Mouse (Mus musculus): ENCODE measurements around the gene Ppp1r12c. TPM values are rescaled to one million over a fixed set of nuclear protein-coding genes. Genes with fewer than 3 reads are reported as not detected.
A peak's percentile ranks its signal among the peaks of the same experiment; 100 is the strongest.
"Not testable (repeated sequence)": the region's sequence is repeated elsewhere in the genome, so short reads cannot be mapped to it uniquely, and the experiment has no call there.

Gene Ppp1r12c
- polyA plus RNA-seq (2015; fragmentation: Nextera tagmentation; extraction: Ambion mirVana), result 50.3 and 51.3 TPM in 2 replicates

- under 1% methylated on average over 62 of the region's 62 CpGs for WGBS
- peak; percentile 95 for ATAC-seq (replicated peaks)
- H3K9ac ChIP-seq, result peak within 1 kb of the TSS; percentile 83
- no peaks in the 10 kb centered on the region for H3K27me3 ChIP-seq (replicated peaks)
- peak within 1 kb of the TSS; percentile 64 for H3K4me2 ChIP-seq
- no peaks in the 10 kb centered on the region for H3K36me3 ChIP-seq (replicated peaks)
- H3K4me3 ChIP-seq, result peak within 1 kb of the TSS; percentile 80
- H3K4me1 ChIP-seq, result peaks cover 44% of the 10 kb centered on the region
- H3K9me3 ChIP-seq, result no peaks in the 10 kb centered on the region
- H3K27ac ChIP-seq, result peak within 1 kb of the TSS; percentile 90
Observed at GRCm38 (mm10) chr7:4501558-4502397, at the start of gene Ppp1r12c. Gene Ppp1r12c, minus strand, starts transcription at chr7:4501680.

GRCm38 (mm10) chr7:4547221-4547641 is 45.8 kb upstream of the Ppp1r12c start, which contains the start of gene Syt5:
Gene Syt5, minus strand, starts transcription at chr7:4547541.
- H3K36me3 ChIP-seq (replicated peaks), result no peaks in the 10 kb centered on the region; the same call in 1 of the 2 replicates
- peak within 1 kb of the TSS; percentile 68 for H3K4me2 ChIP-seq
- 3% methylated on average over 33 of the region's 33 CpGs for WGBS
- ATAC-seq (replicated peaks), result peak; percentile 87
- peak within 1 kb of the TSS; percentile 78 for H3K9ac ChIP-seq
- no peaks in the 10 kb centered on the region for H3K27me3 ChIP-seq (replicated peaks)
- peak within 1 kb of the TSS; percentile 96 for H3K27ac ChIP-seq
- peak within 1 kb of the TSS; percentile 77 for H3K4me3 ChIP-seq
- H3K9me3 ChIP-seq, result no peaks in the 10 kb centered on the region
- peaks cover 18% of the 10 kb centered on the region for H3K4me1 ChIP-seq

- peak overlapping the region; percentile 78 for H3K9ac ChIP-seq
- H3K4me1 ChIP-seq, result peaks cover 18% of the 10 kb centered on the region
- H3K27ac ChIP-seq, result peak overlapping the region; percentile 96
- H3K27me3 ChIP-seq (replicated peaks), result no peaks in the 10 kb centered on the region
- peak overlapping the region; percentile 77 for H3K4me3 ChIP-seq
- H3K36me3 ChIP-seq (replicated peaks), result no peaks in the 10 kb centered on the region; the same call in 1 of the 2 replicates
- peak overlapping the region; percentile 68 for H3K4me2 ChIP-seq
- peak; percentile 92 for ATAC-seq (replicated peaks)
- WGBS, result under 1% methylated on average over 26 of the region's 26 CpGs
- no peaks in the 10 kb centered on the region for H3K9me3 ChIP-seq
Observed at GRCm38 (mm10) chr7:4546591-4547131, 45.2 kb upstream of the Ppp1r12c start.

GRCm38 (mm10) chr7:4546050-4546449 is 44.6 kb upstream of the Ppp1r12c start:
- 66% methylated on average over 15 of the region's 15 CpGs for WGBS
- Histone ChIP-seq H3K9ac (peak overlapping the region; percentile 78), H3K4me3 (peak overlapping the region; percentile 77), H3K27ac (peak overlapping the region; percentile 96), H3K36me3 (replicated peaks) (peaks cover 2% of the 10 kb centered on the region; the same call in 1 of the 2 replicates), H3K27me3 (replicated peaks) (no peaks in the 10 kb centered on the region), H3K4me2 (peak overlapping the region; percentile 68), H3K4me1 (peaks cover 18% of the 10 kb centered on the region), H3K9me3 (no peaks in the 10 kb centered on the region)
- peak; percentile 46 for ATAC-seq (replicated peaks)

- no peak overlapping the region for H3K4me2 ChIP-seq
- H3K27me3 ChIP-seq (replicated peaks), result no peaks in the 10 kb centered on the region
- ATAC-seq (replicated peaks), result no peak
- no peak overlapping the region for H3K4me3 ChIP-seq
- peaks cover 27% of the 10 kb centered on the region for H3K36me3 ChIP-seq (replicated peaks)
- no peaks in the 10 kb centered on the region for H3K9me3 ChIP-seq
- H3K9ac ChIP-seq, result no peak overlapping the region
- no peak overlapping the region for H3K27ac ChIP-seq
- WGBS, result 40% methylated on average over 17 of the region's 17 CpGs
- H3K4me1 ChIP-seq, result peaks cover 14% of the 10 kb centered on the region
Observed at GRCm38 (mm10) chr7:4542013-4542412, 40.5 kb upstream of the Ppp1r12c start.

GRCm38 (mm10) chr7:4541344-4541743 is 39.9 kb upstream of the Ppp1r12c start:
- no peak overlapping the region for H3K4me3 ChIP-seq
- no peak overlapping the region for H3K4me2 ChIP-seq
- no peak for ATAC-seq (replicated peaks)
- peaks cover 27% of the 10 kb centered on the region for H3K36me3 ChIP-seq (replicated peaks)
- H3K9ac ChIP-seq, result no peak overlapping the region
- H3K4me1 ChIP-seq, result peaks cover 13% of the 10 kb centered on the region
- no peaks in the 10 kb centered on the region for H3K27me3 ChIP-seq (replicated peaks)
- no peaks in the 10 kb centered on the region for H3K9me3 ChIP-seq
- H3K27ac ChIP-seq, result no peak overlapping the region
- WGBS, result 63% methylated on average over 5 of the region's 5 CpGs

GRCm38 (mm10) chr7:4539019-4539418 is 37.5 kb upstream of the Ppp1r12c start:
- H3K4me3 ChIP-seq, result no peak overlapping the region
- ATAC-seq (replicated peaks), result no peak; the same call in 1 of the 2 replicates
- no peak overlapping the region for H3K4me2 ChIP-seq
- H3K9ac ChIP-seq, result no peak overlapping the region
- no peak overlapping the region for H3K27ac ChIP-seq
- no peaks in the 10 kb centered on the region for H3K4me1 ChIP-seq
- H3K27me3 ChIP-seq (replicated peaks), result no peaks in the 10 kb centered on the region
- H3K9me3 ChIP-seq, result no peaks in the 10 kb centered on the region
- peaks cover 27% of the 10 kb centered on the region for H3K36me3 ChIP-seq (replicated peaks)
- 71% methylated on average over 2 of the region's 2 CpGs for WGBS

GRCm38 (mm10) chr7:4537181-4537580 is 35.7 kb upstream of the Ppp1r12c start:
- Histone ChIP-seq H3K4me1 (peaks cover 3% of the 10 kb centered on the region; the same call in 1 of the 2 replicates), H3K36me3 (replicated peaks) (peaks cover 27% of the 10 kb centered on the region), H3K27ac (no peak overlapping the region), H3K27me3 (replicated peaks) (no peaks in the 10 kb centered on the region), H3K9ac (no peak overlapping the region), H3K4me3 (no peak overlapping the region), H3K9me3 (no peaks in the 10 kb centered on the region), H3K4me2 (no peak overlapping the region)
- no peak for ATAC-seq (replicated peaks)
- 56% methylated on average over 4 of the region's 4 CpGs for WGBS

GRCm38 (mm10) chr7:4536369-4536768 is 34.9 kb upstream of the Ppp1r12c start:
- H3K4me3 ChIP-seq, result no peak overlapping the region
- WGBS, result 84% methylated on average over 4 of the region's 4 CpGs
- H3K27ac ChIP-seq, result no peak overlapping the region
- H3K9ac ChIP-seq, result no peak overlapping the region
- 0 out of 2 replicates have a peak, but pooled peaks cover 3% of the 10 kb centered on the region for H3K27me3 ChIP-seq (replicated peaks)
- ATAC-seq (replicated peaks), result no peak
- H3K4me2 ChIP-seq, result no peak overlapping the region
- H3K36me3 ChIP-seq (replicated peaks), result peaks cover 27% of the 10 kb centered on the region
- no peaks in the 10 kb centered on the region for H3K9me3 ChIP-seq
- H3K4me1 ChIP-seq, result peaks cover 8% of the 10 kb centered on the region; the same call in 1 of the 2 replicates

GRCm38 (mm10) chr7:4532005-4532729 is 30.7 kb upstream of the Ppp1r12c start, which contains the start of gene Dnaaf3:
Gene Dnaaf3, minus strand, starts transcription at chr7:4532453.
- Histone ChIP-seq H3K27me3 (replicated peaks) (peaks cover 6% of the 10 kb centered on the region; the same call in 1 of the 2 replicates), H3K9ac (no peak within 1 kb of the TSS), H3K4me3 (peak within 1 kb of the TSS; percentile 14), H3K9me3 (no peaks in the 10 kb centered on the region), H3K4me1 (peaks cover 10% of the 10 kb centered on the region), H3K27ac (no peak within 1 kb of the TSS), H3K36me3 (replicated peaks) (no peaks in the 10 kb centered on the region), H3K4me2 (peak within 1 kb of the TSS; percentile 39)
- WGBS, result 2% methylated on average over 28 of the region's 28 CpGs
- peak; percentile 51; the same call in 1 of the 2 replicates for ATAC-seq (replicated peaks)

- not testable (repeated sequence) for ATAC-seq (replicated peaks); H3K4me3 ChIP-seq; H3K4me2 ChIP-seq; H3K27me3 ChIP-seq (replicated peaks); H3K9me3 ChIP-seq; H3K27ac ChIP-seq; H3K36me3 ChIP-seq (replicated peaks); H3K9ac ChIP-seq
- 58% methylated on average over 8 of the region's 8 CpGs for WGBS
- H3K4me1 ChIP-seq, result peaks cover 23% of the 10 kb centered on the region
Observed at GRCm38 (mm10) chr7:4530166-4530565, 28.7 kb upstream of the Ppp1r12c start.

- Histone ChIP-seq H3K36me3 (replicated peaks) (no peaks in the 10 kb centered on the region), H3K4me1 (peaks cover 21% of the 10 kb centered on the region), H3K27ac (no peak overlapping the region), H3K9me3 (no peaks in the 10 kb centered on the region), H3K27me3 (replicated peaks) (peaks cover 10% of the 10 kb centered on the region; the same call in 1 of the 2 replicates), H3K4me3 (no peak overlapping the region; the same call in 1 of the 2 replicates), H3K4me2 (peak overlapping the region; percentile 60), H3K9ac (no peak overlapping the region)
- WGBS, result 56% methylated on average over 18 of the region's 18 CpGs
- no peak; the same call in 1 of the 2 replicates for ATAC-seq (replicated peaks)
Observed at GRCm38 (mm10) chr7:4527302-4527689, 25.8 kb upstream of the Ppp1r12c start.

Measured in midbrain, embryonic 15.5 days (tissue).